Mouse (Mus musculus): Measurements from ENCODE around the gene Dct. TPM values are rescaled to one million over a fixed set of nuclear protein-coding genes. Genes with fewer than 3 reads are reported as not detected.

The Dct gene
- total and polyA plus RNA-seq, 3 experiments = 0.18 to 0.52 TPM; not detected in 1

- peak; percentile 29 for DNase-seq
Measured at GRCm38 (mm10) chr14:118042963-118043362, 9.1 kb downstream of the Dct start.

- DNase-seq = no peak
Measured at GRCm38 (mm10) chr14:118042066-118042762, 9.8 kb downstream of the Dct start.

GRCm38 (mm10) chr14:118040550-118041250, 11.3 kb downstream of the Dct start:
- peak; percentile 12 for DNase-seq

GRCm38 (mm10) chr14:118039074-118039473, 13.0 kb downstream of the Dct start:
- peak; percentile 51 for DNase-seq

GRCm38 (mm10) chr14:118027564-118027963, 24.5 kb downstream of the Dct start:
- DNase-seq = no peak

GRCm38 (mm10) chr14:118021867-118022543, 30.0 kb downstream of the Dct start:
- DNase-seq = no peak

- no peak for DNase-seq
Measured at GRCm38 (mm10) chr14:118019314-118019713, 32.7 kb downstream of the Dct start.

GRCm38 (mm10) chr14:118013237-118013636, 38.8 kb downstream of the Dct start:
- no peak for DNase-seq

- no peak for DNase-seq
Measured at GRCm38 (mm10) chr14:118009541-118009940, 42.5 kb downstream of the Dct start.

GRCm38 (mm10) chr14:118005697-118006096, 46.3 kb downstream of the Dct start:
- DNase-seq = peak; percentile 22

GRCm38 (mm10) chr14:118004434-118004833, 47.6 kb downstream of the Dct start:
- no peak for DNase-seq

GRCm38 (mm10) chr14:117993845-117994244, 58.2 kb downstream of the Dct start:
- DNase-seq = peak; percentile 6

- peak; percentile 28 for DNase-seq
Measured at GRCm38 (mm10) chr14:117992600-117993256, 59.3 kb downstream of the Dct start.

GRCm38 (mm10) chr14:117990203-117990602, 61.8 kb downstream of the Dct start:
- DNase-seq = no peak

GRCm38 (mm10) chr14:117988444-117988843, 63.6 kb downstream of the Dct start:
- DNase-seq = no peak

- DNase-seq = no peak
Measured at GRCm38 (mm10) chr14:117981532-117981931, 70.5 kb downstream of the Dct start.

- no peak for DNase-seq
Measured at GRCm38 (mm10) chr14:117972576-117972975, 79.5 kb downstream of the Dct start.

Other genes with a start within 250 kb of the Dct start
- 10 to 100 TPM; 15.0 to 16.4 TPM for gene Tgds, start 80.5 kb upstream of the Dct start, total RNA-seq (2021)
- 3.4 and 3.7 TPM in 2 replicates for gene Tgds, start 80.5 kb upstream of the Dct start, polyA plus RNA-seq (2012; rRNA removed)
- gene Gpr180, start 84.9 kb upstream of the Dct start, total RNA-seq (2021) = 10 to 100 TPM; 27.0 to 31.8 TPM
- 34.8 and 36.4 TPM in 2 replicates for gene Gpr180, start 84.9 kb upstream of the Dct start, polyA plus RNA-seq (2012; rRNA removed)
- gene Sox21, start 184.8 kb upstream of the Dct start, total RNA-seq (2021) = not detected
- gene Sox21, start 184.8 kb upstream of the Dct start, polyA plus RNA-seq (2012; rRNA removed) = 0.17 and 0.23 TPM in 2 replicates
- gene Gm9376, start 214.7 kb upstream of the Dct start, total RNA-seq (2021) = not detected
- not detected in 2 replicates for gene Gm9376, start 214.7 kb upstream of the Dct start, polyA plus RNA-seq (2012; rRNA removed)

Data from adrenal gland, adult 2 months (tissue).